Mouse (Mus musculus): ENCODE measurements around the gene Sirt5. TPM values are rescaled to one million over a fixed set of nuclear protein-coding genes. Genes with fewer than 3 reads are reported as not detected.

Sirt5 gene
- 6.7 TPM for polyA plus RNA-seq (2012; fragmentation: generic; extraction: Trizol)

DNA sequence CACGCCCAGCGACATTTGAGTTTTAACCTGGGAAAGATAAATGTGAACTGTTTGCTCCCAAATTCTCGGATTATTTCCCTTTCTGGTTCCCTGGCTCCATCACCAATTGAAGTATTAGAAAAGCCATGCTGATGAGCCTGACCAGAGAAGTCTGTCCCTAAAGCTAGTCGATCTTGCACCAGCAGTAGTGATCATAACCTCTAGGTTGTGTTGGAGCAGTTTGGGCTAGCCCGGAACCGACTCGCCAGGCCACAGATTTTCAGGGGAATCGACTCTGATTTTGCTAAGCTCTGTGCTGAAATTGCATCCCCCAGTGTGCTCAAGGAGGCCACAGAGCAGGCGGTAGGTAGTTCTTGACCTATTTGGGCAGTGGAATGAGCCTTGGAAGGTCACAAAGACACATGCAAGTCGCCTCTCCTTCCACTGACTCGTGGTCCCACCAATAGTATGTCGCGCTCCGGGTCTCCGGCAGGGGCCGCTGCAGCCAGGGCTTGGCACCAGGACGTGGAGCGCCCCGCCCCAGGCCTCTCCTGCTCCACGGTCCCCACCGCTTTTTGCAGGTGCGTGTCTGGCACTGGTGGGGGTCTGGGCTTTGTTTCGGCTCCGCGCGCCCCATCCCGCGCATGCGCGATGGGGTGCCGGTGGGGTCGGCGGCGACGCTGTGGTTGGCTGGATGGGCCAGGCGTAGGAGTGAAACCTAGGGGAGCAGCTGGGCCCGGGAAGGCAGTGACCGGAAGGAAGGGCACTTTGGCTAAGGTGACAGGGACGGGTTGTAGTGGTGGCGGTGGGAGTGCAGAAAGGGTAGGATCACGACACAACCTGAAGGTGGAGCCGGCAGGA lies at the start of gene Sirt5:
Gene Sirt5, plus strand, starts transcription at position 512 of the 840 bp plus-strand sequence.
- peak within 1 kb of the TSS; percentile 84 for H3K4me2 ChIP-seq (ENCODE audit: low read depth)
- H3K36me3 ChIP-seq (ENCODE audit: control insufficient read depth, insufficient read depth): no peaks in the 10 kb centered on the region
- no peaks in the 10 kb centered on the region for H3K27me3 ChIP-seq (ENCODE audit: control insufficient read depth, insufficient read depth, insufficient read length)
- TF ChIP-seq SRF (IDR thresholded peaks at IDR 0.05; ENCODE audit: control insufficient read depth, insufficient read length, low read depth): peak; percentile 16
- TF ChIP-seq MAX (IDR thresholded peaks at IDR 0.05; ENCODE audit: low read depth): no peak
- TF ChIP-seq REST (IDR thresholded peaks at IDR 0.05; ENCODE audit: insufficient read depth, insufficient read length): no peak
- TF ChIP-seq E2F4 (IDR thresholded peaks at IDR 0.05; ENCODE audit: insufficient read depth): no peak
- TF ChIP-seq TCF12 (IDR thresholded peaks at IDR 0.05; ENCODE audit: insufficient read depth, poor library complexity, severe bottlenecking): no peak
- TF ChIP-seq USF1 (IDR thresholded peaks at IDR 0.05; ENCODE audit: low read depth): no peak
- peak; percentile 60 for TF ChIP-seq POLR2A (IDR thresholded peaks at IDR 0.05; ENCODE audit: insufficient read length, low read depth)
- TF ChIP-seq MYOG (IDR thresholded peaks at IDR 0.05; ENCODE audit: control insufficient read depth in 1 of 3, insufficient read depth in 1 of 3, insufficient read length in 2 of 3, low read depth in 2 of 3): peak in 1 of 3 experiments; percentile 41
- TF ChIP-seq TCF3 (IDR thresholded peaks at IDR 0.05; ENCODE audit: insufficient read length, low read depth): no peak
- peak in 2 of 3 experiments; percentile 11 to 68 for TF ChIP-seq MYOD1 (IDR thresholded peaks at IDR 0.05; ENCODE audit: control insufficient read depth in 1 of 3, insufficient read length in 2 of 3, low read depth in 2 of 3)
- no peak for TF ChIP-seq CEBPB (IDR thresholded peaks at IDR 0.05; ENCODE audit: insufficient read depth, poor library complexity, severe bottlenecking)
- peak; percentile 36 for TF ChIP-seq POLR2AphosphoS2 (IDR thresholded peaks at IDR 0.05; ENCODE audit: insufficient read length, low read depth)
- H3K4me3 ChIP-seq: peak within 1 kb of the TSS; percentile 33
- H3K79me2 ChIP-seq (ENCODE audit: control insufficient read depth, insufficient read depth): no peaks in the 10 kb centered on the region
- H3ac ChIP-seq (ENCODE audit: control insufficient read depth, insufficient read length): peak within 1 kb of the TSS; percentile 49

DNA sequence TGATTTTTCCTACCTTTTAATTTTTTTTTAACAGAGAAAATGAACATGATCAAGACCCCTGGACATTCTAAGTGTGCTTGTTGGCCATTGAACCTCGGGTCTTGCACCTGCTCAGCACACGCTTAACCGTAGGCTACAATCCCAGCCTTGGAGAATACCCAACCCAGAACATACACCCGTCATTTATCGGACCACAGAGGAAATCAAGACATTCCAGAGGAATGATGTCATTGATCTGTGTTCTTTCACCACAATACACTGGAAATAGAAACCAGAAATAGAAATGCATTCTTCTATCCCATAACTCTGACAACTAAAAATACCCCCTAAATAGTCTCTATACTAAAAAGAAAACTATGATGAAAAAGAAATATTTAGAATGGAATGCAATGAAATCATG lies 47.9 kb upstream of the Sirt5 start:
- Histone ChIP-seq H3K27me3 (ENCODE audit: control insufficient read depth, insufficient read depth, insufficient read length) (no peaks in the 10 kb centered on the region), H3K36me3 (ENCODE audit: control insufficient read depth, insufficient read depth) (no peaks in the 10 kb centered on the region), H3K4me3 (no peak overlapping the region), H3K4me2 (ENCODE audit: low read depth) (no peak overlapping the region), H3ac (ENCODE audit: control insufficient read depth, insufficient read length) (no peak overlapping the region), H3K79me2 (ENCODE audit: control insufficient read depth, insufficient read depth) (no peaks in the 10 kb centered on the region)
- TF ChIP-seq MYOD1 (IDR thresholded peaks at IDR 0.05; ENCODE audit: control insufficient read depth in 1 of 3, insufficient read length in 2 of 3, low read depth in 2 of 3) (peak in 2 of 3 experiments; percentile 28 to 41), TCF3 (IDR thresholded peaks at IDR 0.05; ENCODE audit: insufficient read length, low read depth) (no peak)

- H3K27me3 ChIP-seq (ENCODE audit: control insufficient read depth, insufficient read depth, insufficient read length): no peaks in the 10 kb centered on the region
- no peaks in the 10 kb centered on the region for H3K79me2 ChIP-seq (ENCODE audit: control insufficient read depth, insufficient read depth)
- peak overlapping the region; percentile 13 for H3K4me2 ChIP-seq (ENCODE audit: low read depth)
- no peak overlapping the region for H3K4me3 ChIP-seq
- H3K36me3 ChIP-seq (ENCODE audit: control insufficient read depth, insufficient read depth): no peaks in the 10 kb centered on the region
- TF ChIP-seq MYOD1 (IDR thresholded peaks at IDR 0.05; ENCODE audit: control insufficient read depth in 1 of 3, insufficient read length in 2 of 3, low read depth in 2 of 3): no peak
- TF ChIP-seq E2F4 (IDR thresholded peaks at IDR 0.05; ENCODE audit: insufficient read depth): no peak
- no peak for TF ChIP-seq CEBPB (IDR thresholded peaks at IDR 0.05; ENCODE audit: insufficient read depth, poor library complexity, severe bottlenecking)
- TF ChIP-seq MYOG (IDR thresholded peaks at IDR 0.05; ENCODE audit: control insufficient read depth in 1 of 3, insufficient read depth in 1 of 3, insufficient read length in 2 of 3, low read depth in 2 of 3): no peak
- no peak for TF ChIP-seq TCF12 (IDR thresholded peaks at IDR 0.05; ENCODE audit: insufficient read depth, poor library complexity, severe bottlenecking)
- TF ChIP-seq MAX (IDR thresholded peaks at IDR 0.05; ENCODE audit: low read depth): no peak
- TF ChIP-seq REST (IDR thresholded peaks at IDR 0.05; ENCODE audit: insufficient read depth, insufficient read length): no peak
- TF ChIP-seq USF1 (IDR thresholded peaks at IDR 0.05; ENCODE audit: low read depth): no peak
- no peak for TF ChIP-seq SRF (IDR thresholded peaks at IDR 0.05; ENCODE audit: control insufficient read depth, insufficient read length, low read depth)
- no peak for TF ChIP-seq TCF3 (IDR thresholded peaks at IDR 0.05; ENCODE audit: insufficient read length, low read depth)
- no peak for TF ChIP-seq POLR2AphosphoS2 (IDR thresholded peaks at IDR 0.05; ENCODE audit: insufficient read length, low read depth)
- no peak for TF ChIP-seq POLR2A (IDR thresholded peaks at IDR 0.05; ENCODE audit: insufficient read length, low read depth)
- no peak overlapping the region for H3ac ChIP-seq (ENCODE audit: control insufficient read depth, insufficient read length)
Measured at GRCm38 (mm10) chr13:43319396-43319795, 45.9 kb upstream of the Sirt5 start.

GRCm38 (mm10) chr13:43321492-43321891 lies 43.8 kb upstream of the Sirt5 start:
- no peaks in the 10 kb centered on the region for H3K27me3 ChIP-seq (ENCODE audit: control insufficient read depth, insufficient read depth, insufficient read length)
- H3ac ChIP-seq (ENCODE audit: control insufficient read depth, insufficient read length): no peak overlapping the region
- H3K79me2 ChIP-seq (ENCODE audit: control insufficient read depth, insufficient read depth): no peaks in the 10 kb centered on the region
- TF ChIP-seq POLR2AphosphoS2 (IDR thresholded peaks at IDR 0.05; ENCODE audit: insufficient read length, low read depth) (no peak), TCF12 (IDR thresholded peaks at IDR 0.05; ENCODE audit: insufficient read depth, poor library complexity, severe bottlenecking) (no peak), TCF3 (IDR thresholded peaks at IDR 0.05; ENCODE audit: insufficient read length, low read depth) (no peak), REST (IDR thresholded peaks at IDR 0.05; ENCODE audit: insufficient read depth, insufficient read length) (no peak), CEBPB (IDR thresholded peaks at IDR 0.05; ENCODE audit: insufficient read depth, poor library complexity, severe bottlenecking) (no peak), USF1 (IDR thresholded peaks at IDR 0.05; ENCODE audit: low read depth) (no peak), E2F4 (IDR thresholded peaks at IDR 0.05; ENCODE audit: insufficient read depth) (no peak), SRF (IDR thresholded peaks at IDR 0.05; ENCODE audit: control insufficient read depth, insufficient read length, low read depth) (no peak), MAX (IDR thresholded peaks at IDR 0.05; ENCODE audit: low read depth) (no peak), MYOG (IDR thresholded peaks at IDR 0.05; ENCODE audit: control insufficient read depth in 1 of 3, insufficient read depth in 1 of 3, insufficient read length in 2 of 3, low read depth in 2 of 3) (no peak), MYOD1 (IDR thresholded peaks at IDR 0.05; ENCODE audit: control insufficient read depth in 1 of 3, insufficient read length in 2 of 3, low read depth in 2 of 3) (no peak), POLR2A (IDR thresholded peaks at IDR 0.05; ENCODE audit: insufficient read length, low read depth) (no peak)
- no peak overlapping the region for H3K4me2 ChIP-seq (ENCODE audit: low read depth)
- H3K36me3 ChIP-seq (ENCODE audit: control insufficient read depth, insufficient read depth): no peaks in the 10 kb centered on the region
- H3K4me3 ChIP-seq: no peak overlapping the region
